Mouse (Mus musculus): ENCODE results near the gene Map7. TPM values are rescaled to one million over a fixed set of nuclear protein-coding genes. Genes with fewer than 3 reads are reported as not detected.
A peak's percentile ranks its signal among the peaks of the same experiment; 100 is the strongest.

The Map7 gene
- total RNA-seq, 4 experiments from 2014 or later: 106 to 165 (median 135) TPM

DNA sequence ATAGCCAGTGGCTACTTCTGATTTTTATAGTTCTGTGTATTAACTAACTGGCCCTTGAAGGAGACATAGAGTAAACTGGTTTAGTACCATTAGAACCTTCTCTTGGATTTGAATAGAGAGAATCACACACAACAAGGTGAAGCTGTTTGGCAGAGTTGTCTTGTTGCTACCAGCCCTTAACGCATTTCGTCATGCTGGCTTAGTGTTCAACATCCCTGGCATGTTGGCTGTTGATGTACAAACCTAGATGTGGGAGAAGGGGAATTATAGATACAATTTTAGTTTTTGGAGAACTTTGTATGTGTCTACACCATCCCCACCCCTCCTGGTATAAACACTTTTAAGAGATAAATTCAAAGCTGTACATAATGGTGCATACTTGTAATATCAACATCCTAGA is 37.5 kb downstream of the Map7 start:
- DNase-seq (ENCODE audit: low spot score in 2 of 2): no peak

GRCm38 (mm10) chr10:20186800-20187273 is 38.6 kb downstream of the Map7 start:
- no peak for DNase-seq (ENCODE audit: low spot score in 2 of 2)

DNA sequence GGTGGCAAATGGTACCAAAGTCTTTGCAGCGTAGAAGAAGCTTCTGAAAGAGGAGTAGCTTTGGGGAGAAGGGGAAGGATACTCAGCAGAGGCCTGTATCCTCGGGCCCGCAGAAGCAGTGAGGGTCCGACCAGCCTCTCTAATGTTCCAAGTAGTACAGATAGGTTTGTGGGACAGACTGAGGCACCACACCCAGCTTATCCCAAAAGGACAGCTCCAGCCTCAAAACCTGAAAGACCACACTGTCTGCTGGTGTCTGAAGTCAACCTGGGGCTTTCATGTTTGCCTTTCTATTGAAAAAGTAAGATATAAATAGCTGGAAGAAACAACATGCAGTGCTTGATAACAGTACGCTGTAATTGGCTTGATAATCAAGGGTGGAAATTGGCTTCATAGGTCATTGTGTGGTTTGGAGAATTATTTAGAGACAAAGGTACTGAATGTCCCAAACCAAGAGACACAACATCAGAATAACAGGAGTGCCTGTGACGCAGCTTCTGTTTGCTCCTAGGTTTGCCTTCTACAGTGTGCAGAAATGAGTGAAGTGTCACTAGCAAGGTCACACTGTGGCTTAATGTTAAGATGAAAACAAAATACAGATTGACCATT is 42.0 kb downstream of the Map7 start:
- DNase-seq (ENCODE audit: low spot score in 2 of 2): no peak

DNA sequence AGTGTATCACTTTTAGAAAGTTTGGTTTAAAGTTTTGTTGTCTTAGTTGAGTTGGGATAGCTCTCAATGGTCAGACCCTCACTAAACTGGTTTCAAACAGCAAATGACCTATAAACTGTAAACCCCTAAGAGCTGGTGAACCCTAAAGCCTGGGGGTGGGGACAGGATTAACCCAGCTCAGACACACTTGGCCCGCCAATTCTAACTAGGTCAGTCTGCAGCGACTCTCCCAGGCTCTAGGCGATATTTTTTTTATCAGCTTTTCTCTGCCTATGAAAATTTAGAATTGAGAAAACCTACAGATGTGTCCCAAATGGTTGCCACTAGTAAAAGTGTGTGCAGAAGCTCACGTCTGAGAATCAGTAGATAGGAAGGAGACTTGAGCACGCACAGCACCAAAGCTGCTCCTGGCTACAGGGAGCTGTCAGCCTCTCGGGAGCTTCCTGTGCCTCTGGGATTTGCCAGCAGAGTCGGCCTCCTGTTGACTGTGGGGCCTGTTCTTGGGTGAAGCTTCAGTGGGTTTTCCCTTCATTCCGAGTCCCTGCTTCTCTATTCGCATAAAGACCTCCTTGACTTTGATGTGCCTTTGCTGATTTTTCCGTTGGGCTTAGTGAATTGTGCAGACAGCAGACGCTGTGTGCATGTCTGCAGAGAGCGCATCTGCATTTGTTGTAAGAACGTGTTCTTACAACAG is 46.7 kb downstream of the Map7 start:
- DNase-seq (ENCODE audit: low spot score in 2 of 2): no peak

- DNase-seq (ENCODE audit: low spot score in 2 of 2): no peak
Measured at GRCm38 (mm10) chr10:20197039-20197438, 48.8 kb downstream of the Map7 start.

- DNase-seq (ENCODE audit: low spot score in 2 of 2): no peak
Measured at GRCm38 (mm10) chr10:20198968-20199737, 50.9 kb downstream of the Map7 start.

- no peak for DNase-seq (ENCODE audit: low spot score in 2 of 2)
Measured at GRCm38 (mm10) chr10:20201236-20201635, 53.0 kb downstream of the Map7 start.

GRCm38 (mm10) chr10:20202171-20202570 is 53.9 kb downstream of the Map7 start:
- DNase-seq (ENCODE audit: low spot score in 2 of 2): no peak

DNA sequence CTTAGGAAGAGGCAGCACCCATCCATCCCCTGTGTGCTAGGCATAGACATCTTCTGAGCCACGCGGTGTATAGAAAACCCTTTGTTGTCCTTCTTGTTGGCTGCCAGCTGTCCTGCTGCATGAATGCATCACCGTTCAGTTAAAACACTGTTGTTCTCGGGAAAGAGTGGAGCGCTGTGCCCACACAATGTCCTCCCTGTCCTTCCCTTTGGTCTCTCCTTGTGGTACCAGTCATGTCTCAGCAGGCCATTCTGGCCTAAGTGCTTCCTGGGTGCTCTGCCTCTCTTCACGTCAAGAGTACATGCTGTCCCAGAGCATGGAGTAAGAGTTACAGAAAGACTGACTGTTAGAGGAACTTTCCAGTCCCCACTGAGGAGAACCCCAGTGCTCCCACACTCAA is 54.5 kb downstream of the Map7 start:
- DNase-seq (ENCODE audit: low spot score in 2 of 2): peak; percentile 52 to 67

DNA sequence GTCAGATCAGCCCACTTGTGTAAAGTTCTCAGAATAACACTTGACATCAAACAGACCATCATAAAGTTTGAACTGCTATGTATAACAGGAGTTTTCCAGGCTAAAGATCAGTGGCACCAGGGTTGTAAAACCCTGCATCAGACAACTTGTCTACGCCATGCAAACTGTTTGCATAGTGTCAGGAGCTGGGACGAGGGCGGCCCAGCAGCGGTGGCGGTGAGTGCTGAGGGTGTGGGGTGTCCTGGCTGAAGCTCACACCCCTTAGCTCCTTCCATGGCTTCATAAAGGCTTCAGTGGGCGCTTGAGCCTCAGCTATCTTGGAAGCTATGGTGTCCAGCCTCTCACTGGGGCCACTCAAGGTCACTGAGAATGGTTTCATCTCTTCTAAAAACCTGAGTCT is 55.2 kb downstream of the Map7 start:
- no peak for DNase-seq (ENCODE audit: low spot score in 2 of 2)

DNA sequence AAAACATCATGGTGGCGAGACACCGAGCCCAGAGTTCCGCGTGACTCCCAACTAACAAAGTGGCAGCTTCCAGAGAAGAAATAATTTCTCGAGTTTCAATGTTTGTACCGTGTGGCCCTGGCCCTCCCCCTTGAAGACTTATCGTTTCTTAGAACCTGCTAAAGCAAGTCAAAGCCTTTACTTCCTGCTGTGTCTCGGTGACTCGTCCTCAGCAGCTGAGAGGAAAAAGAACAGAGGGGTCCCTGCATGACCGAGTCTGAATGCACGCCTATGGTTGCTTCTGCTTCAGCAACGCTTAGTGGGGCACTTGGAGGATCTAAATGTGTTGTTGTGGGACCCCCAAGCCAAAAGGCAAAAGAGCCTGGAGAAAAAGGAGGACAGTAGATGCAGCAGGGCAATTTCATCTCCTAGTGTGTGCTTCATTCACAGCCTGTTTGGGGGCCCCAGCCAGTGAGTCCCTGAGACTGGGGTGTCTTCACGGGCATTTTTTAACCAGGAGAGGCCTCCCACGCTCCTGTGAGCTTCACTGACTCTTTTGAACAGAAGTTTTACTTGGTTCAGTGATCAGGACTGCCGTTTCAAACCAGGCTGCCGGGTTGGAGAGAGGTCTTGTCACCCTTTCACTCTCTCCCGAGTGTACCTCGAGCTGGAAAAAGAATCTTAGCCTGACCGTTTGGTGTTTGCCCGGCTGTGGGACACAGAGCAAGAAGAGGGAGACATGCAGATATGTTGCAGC is 56.6 kb downstream of the Map7 start:
- DNase-seq (ENCODE audit: low spot score in 2 of 2): no peak

DNA sequence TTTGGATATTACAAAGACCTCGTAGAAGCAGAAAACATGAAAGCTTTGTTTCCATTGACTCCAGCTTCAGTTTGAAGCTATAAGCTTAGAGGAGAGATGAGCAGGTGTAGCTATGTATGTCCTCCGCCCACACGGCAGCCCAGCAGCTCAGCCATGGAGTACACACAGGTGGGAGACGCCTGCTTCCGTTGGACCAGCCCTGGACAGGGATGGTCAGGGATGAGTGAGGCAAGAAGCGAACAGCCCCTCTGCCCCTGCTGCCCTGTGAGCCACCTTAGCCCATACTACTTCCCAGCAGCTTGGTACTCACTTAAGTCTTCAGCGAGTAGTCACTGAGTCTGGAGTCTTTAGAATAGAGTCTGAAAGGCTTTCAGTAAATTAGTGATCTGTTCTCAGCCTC is 58.7 kb downstream of the Map7 start:
- no peak for DNase-seq (ENCODE audit: low spot score in 2 of 2)

GRCm38 (mm10) chr10:20209609-20210341 is 61.5 kb downstream of the Map7 start:
- no peak for DNase-seq (ENCODE audit: low spot score in 2 of 2)

- DNase-seq (ENCODE audit: low spot score in 2 of 2): no peak
Measured at GRCm38 (mm10) chr10:20214418-20214817, 66.1 kb downstream of the Map7 start.

DNA sequence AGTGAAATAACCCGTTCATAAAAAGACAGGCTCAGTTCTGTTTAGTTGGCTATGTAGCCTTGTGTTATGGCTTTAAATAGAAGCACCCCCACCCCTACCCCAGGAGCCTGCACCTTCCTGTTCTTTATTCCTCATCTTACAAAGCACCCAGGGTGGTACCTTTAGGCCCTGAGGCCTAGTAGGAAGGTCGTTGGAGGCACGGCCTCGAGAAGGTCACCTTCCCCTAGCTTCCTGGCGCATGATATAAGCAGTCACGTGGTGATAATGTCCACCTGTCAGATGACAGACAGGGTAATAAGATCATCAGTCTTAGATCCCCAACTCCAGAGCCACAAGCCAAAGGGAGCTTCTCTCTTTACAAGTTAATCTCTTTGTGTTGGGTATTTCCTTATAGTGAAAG is 68.7 kb downstream of the Map7 start:
- DNase-seq (ENCODE audit: low spot score in 2 of 2): no peak

DNA sequence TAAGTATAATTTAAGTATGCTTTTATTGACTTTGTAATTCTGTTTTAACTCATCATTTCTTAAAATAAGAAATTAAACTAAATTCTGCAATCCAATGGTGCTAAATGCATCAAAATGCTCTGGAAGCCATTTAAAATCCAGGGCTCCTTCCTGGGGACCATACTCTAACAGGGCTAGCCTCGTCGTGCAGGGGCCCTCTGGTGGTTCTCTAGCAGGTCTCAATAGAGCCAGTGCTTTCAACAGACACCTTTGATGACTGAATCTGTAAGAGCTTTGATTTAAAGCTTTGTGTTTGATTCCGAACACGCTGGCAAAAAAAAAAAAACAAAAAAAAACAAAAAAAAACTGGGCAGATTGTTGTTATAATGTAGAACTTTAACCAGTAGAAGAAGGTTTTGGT is 70.6 kb downstream of the Map7 start:
- no peak for DNase-seq (ENCODE audit: low spot score in 2 of 2)

GRCm38 (mm10) chr10:20219538-20219937 is 71.3 kb downstream of the Map7 start:
- no peak for DNase-seq (ENCODE audit: low spot score in 2 of 2)

DNA sequence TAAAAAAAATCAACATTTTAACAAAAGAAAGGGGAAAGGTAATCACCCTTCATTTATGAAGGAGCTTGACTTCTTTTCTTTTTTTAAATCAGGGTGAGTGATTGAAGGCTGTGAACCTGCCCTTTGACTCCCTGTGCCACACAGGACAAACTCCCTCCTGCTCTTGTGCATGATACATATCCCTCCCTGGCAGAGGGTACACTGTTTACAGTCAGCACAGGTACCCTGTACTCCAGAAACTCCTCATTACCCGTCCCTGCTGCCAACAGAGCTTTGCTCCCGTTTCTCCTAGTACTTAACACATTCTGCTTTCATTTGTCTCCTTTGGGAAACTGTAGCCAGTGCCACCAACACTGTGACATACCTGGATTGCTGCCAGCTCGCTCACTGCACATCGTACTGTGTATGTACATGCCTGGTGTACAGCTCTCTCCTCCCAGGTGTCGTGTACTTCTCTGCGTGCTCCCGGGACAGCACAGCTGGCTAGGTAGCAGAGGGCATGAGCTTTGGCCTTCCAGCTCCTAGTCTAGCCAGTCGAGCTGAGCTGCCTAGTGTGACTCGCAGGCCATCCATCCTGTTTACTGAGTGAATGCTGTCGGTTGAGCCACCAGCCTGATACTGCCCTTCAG is 72.3 kb downstream of the Map7 start:
- no peak for DNase-seq (ENCODE audit: low spot score in 2 of 2)

DNA sequence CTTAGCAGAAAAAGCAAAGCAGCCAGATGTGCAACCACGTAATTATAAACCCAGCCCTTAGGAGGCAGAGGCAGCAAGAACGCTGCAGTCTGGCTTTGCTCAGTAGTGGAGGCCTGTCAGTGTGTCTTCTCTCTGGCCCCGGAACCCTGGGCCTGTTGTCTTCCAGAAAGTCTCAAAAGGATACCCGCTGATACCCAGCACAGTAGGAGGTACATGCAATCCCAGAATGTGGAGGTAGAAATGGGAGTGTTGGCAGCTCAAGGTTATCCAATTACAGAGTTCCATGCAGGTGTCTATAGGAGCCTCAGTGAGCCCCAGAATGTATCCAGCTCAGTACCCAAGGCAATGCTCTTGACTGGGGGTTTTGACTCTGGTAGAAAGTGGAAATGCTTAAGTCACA is 73.7 kb downstream of the Map7 start:
- DNase-seq (ENCODE audit: low spot score in 2 of 2): no peak

DNA sequence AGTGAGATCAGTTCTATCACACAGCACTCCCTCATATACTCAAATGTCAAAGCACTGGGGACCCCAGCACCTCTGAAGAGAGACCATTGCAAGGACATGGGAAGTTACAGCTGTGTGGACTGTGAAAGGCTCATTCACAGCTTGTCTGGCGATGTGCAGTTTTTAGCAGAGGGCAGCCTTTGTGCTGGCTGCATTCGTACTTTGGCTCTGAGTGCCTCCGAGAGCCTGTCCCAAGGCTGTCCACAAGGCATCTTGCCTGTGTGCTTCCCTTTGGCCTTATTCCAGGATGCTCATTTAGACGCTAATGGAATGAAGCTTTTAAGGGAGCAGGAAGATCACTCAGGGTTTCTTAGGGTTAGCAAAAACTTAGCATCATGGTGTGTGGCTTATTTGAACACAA is 78.5 kb downstream of the Map7 start:
- no peak for DNase-seq (ENCODE audit: low spot score in 2 of 2)

GRCm38 (mm10) chr10:20230026-20230425 is 81.8 kb downstream of the Map7 start:
- DNase-seq (ENCODE audit: low spot score in 2 of 2): no peak

All from layer of hippocampus, adult 8-10 months (tissue).